Mouse (Mus musculus): ENCODE results near the gene Zbtb22.
A peak's percentile ranks its signal among the peaks of the same experiment; 100 is the strongest.

Zbtb22 gene

GRCm38 (mm10) chr17:33965082-33965845 is 49.6 kb downstream of the Zbtb22 start:
- no peak for DNase-seq (ENCODE audit: low read depth, low spot score)

GRCm38 (mm10) chr17:33965846-33966550 is 50.3 kb downstream of the Zbtb22 start:
- DNase-seq (ENCODE audit: low read depth, low spot score) = no peak

GRCm38 (mm10) chr17:33968489-33968888 is 52.8 kb downstream of the Zbtb22 start:
- peak; percentile 88 for DNase-seq (ENCODE audit: low read depth, low spot score)

All from ZHBTc4 (cell line).